Mouse (Mus musculus) ES-Bruce4 (cell line): Measurements from ENCODE around the gene Ncoa4.

Source experiments
- EP300 ChIP-seq: IDR thresholded peaks from 2 replicates; pipeline ENCODE4 v1.6.1; 2011; ENCODE audit warnings: low read depth, low read length; ENCODE audit not compliant: insufficient read depth
- POLR2A ChIP-seq: IDR thresholded peaks from one replicate; pipeline ENCODE4 v1.8.1; 2011; ENCODE audit warnings: low read length; ENCODE audit not compliant: insufficient read depth

GRCm38 (mm10) chr14:32226601-32227000, 66.9 kb downstream of the Ncoa4 start:
- TF ChIP-seq POLR2A, result no peak
- TF ChIP-seq EP300, result no peak
